Mouse (Mus musculus): ENCODE measurements around the gene Nmnat3.

GRCm38 (mm10) chr9:98345840-98346239 lies 58.6 kb downstream of the Nmnat3 start:
- no peak for TF ChIP-seq CTCF (IDR thresholded peaks at IDR 0.05)
- no peak for TF ChIP-seq EP300 (IDR thresholded peaks at IDR 0.05; ENCODE audit: insufficient read depth, low read depth, low read length)
- TF ChIP-seq POLR2A (IDR thresholded peaks at IDR 0.05; ENCODE audit: insufficient read depth, low read depth, low read length), result no peak
